Mouse (Mus musculus) brain, embryonic 14.5 days (tissue): ENCODE results near the gene Scmh1.

ENCODE experiments used
- CTCF ChIP-seq: fragments of 200-500 bp; IDR thresholded peaks from 2 replicates; pipeline ENCODE4 v1.5.1; 2012; ENCODE audit warnings: inconsistent platforms, mild to moderate bottlenecking, moderate library complexity, borderline replicate concordance; ENCODE audit not compliant: insufficient read depth, insufficient read length; ENCODE audit errors: extremely low read depth
- POLR2A ChIP-seq: fragments of 200-500 bp; IDR thresholded peaks from 2 replicates; pipeline ENCODE4 v1.6.1; 2012; ENCODE audit warnings: mild to moderate bottlenecking, inconsistent platforms, borderline replicate concordance; ENCODE audit not compliant: poor library complexity, insufficient read depth, insufficient read length, severe bottlenecking; ENCODE audit errors: extremely low read depth

DNA sequence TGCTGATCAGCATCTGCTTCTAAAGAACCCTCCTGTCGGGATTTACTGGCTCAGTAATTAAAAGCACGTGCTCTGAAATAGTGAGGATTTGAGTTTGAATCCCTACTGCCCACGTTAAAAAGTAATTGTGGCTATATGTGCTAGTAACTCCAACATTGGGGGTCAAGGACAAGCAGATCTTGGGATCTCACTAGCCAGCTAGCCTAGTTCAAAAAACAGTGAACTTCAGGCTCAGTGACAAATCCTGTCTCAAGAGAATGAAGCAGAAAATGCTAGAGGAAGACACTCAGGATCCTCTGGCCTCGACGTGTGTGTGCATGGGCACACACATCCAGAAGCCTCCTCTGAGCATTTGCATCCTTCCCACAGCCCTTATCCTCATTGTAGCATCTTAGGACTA is 116.7 kb downstream of the Scmh1 start:
- TF ChIP-seq CTCF (no peak), POLR2A (no peak)
